In genomic region chr11:32347607-32348432, GRCm38 (mm10) we compare ENCODE assay signal across 8 mouse cellular contexts. TPM values are rescaled to one million over a fixed set of nuclear protein-coding genes. Genes with fewer than 3 reads are reported as not detected.
DNase-seq lines count a peak whose midpoint lies in the region; ATAC-seq lines count a peak whose summit lies in the region.

TSS of gene Sh3pxd2b (plus strand) at chr11:32347820.

- no peaks in the 10 kb centered on the region for H3K9me3 ChIP-seq in heart, embryonic 11.5 days (replicated peaks; ENCODE audit: control insufficient read depth, low read length)
- H3K9me3 ChIP-seq in kidney, embryonic 16.5 days (ENCODE audit: low read length) = no peaks in the 10 kb centered on the region
- no peaks in the 10 kb centered on the region for H3K9me3 ChIP-seq in liver, embryonic 16.5 days (replicated peaks; ENCODE audit: control insufficient read depth, low read length)
- H3K9me3 ChIP-seq in neural tube, embryonic 14.5 days (ENCODE audit: control insufficient read depth, low read length) = no peaks in the 10 kb centered on the region

- WGBS in heart, embryonic 11.5 days (ENCODE audit: insufficient replicate concordance) = 1% methylated on average over 43 of the region's 86 CpGs
- WGBS in kidney, embryonic 16.5 days = 0% methylated on average over 69 of the region's 86 CpGs
- WGBS in liver, embryonic 16.5 days (ENCODE audit: insufficient replicate concordance) = 3% methylated on average over 54 of the region's 86 CpGs
- under 1% methylated on average over 61 of the region's 86 CpGs for WGBS in neural tube, embryonic 14.5 days

- H3K9ac ChIP-seq in heart, embryonic 11.5 days (ENCODE audit: low read depth, low read length) = peak within 1 kb of the TSS; percentile 95
- H3K9ac ChIP-seq in kidney, embryonic 16.5 days (replicated peaks; ENCODE audit: low read length) = peak within 1 kb of the TSS; percentile 82
- H3K9ac ChIP-seq in liver, embryonic 16.5 days (ENCODE audit: low read depth, low read length) = peak within 1 kb of the TSS; percentile 63
- H3K9ac ChIP-seq in neural tube, embryonic 14.5 days (replicated peaks; ENCODE audit: low read depth, low read length) = peak within 1 kb of the TSS; percentile 95

- H3K27ac ChIP-seq in heart, embryonic 11.5 days (ENCODE audit: low read depth, low read length) = peak within 1 kb of the TSS; percentile 77
- H3K27ac ChIP-seq in kidney, embryonic 16.5 days (ENCODE audit: low read length) = peak within 1 kb of the TSS; percentile 81
- no peak within 1 kb of the TSS for H3K27ac ChIP-seq in liver, embryonic 16.5 days (ENCODE audit: low read length)
- H3K27ac ChIP-seq in neural tube, embryonic 14.5 days (ENCODE audit: low read depth, low read length) = peak within 1 kb of the TSS; percentile 73

- peaks cover 5% of the 10 kb centered on the region; the same call in 1 of the 2 replicates for H3K27me3 ChIP-seq in heart, embryonic 11.5 days (ENCODE audit: control insufficient read depth, insufficient read depth, low read length)
- H3K27me3 ChIP-seq in kidney, embryonic 16.5 days (ENCODE audit: insufficient read depth, low read length) = no peaks in the 10 kb centered on the region; the same call in 1 of the 2 replicates
- H3K27me3 ChIP-seq in liver, embryonic 16.5 days (ENCODE audit: control insufficient read depth, insufficient read depth, low read depth, low read length) = peaks cover 28% of the 10 kb centered on the region
- no peaks in the 10 kb centered on the region for H3K27me3 ChIP-seq in neural tube, embryonic 14.5 days (ENCODE audit: control insufficient read depth, insufficient read depth, low read length)

- peaks cover 18% of the 10 kb centered on the region for H3K4me1 ChIP-seq in heart, embryonic 11.5 days (ENCODE audit: control insufficient read depth, insufficient read depth, low read length)
- peaks cover 33% of the 10 kb centered on the region for H3K4me1 ChIP-seq in kidney, embryonic 16.5 days (ENCODE audit: insufficient read depth, low read length)
- peaks cover 9% of the 10 kb centered on the region; the same call in 1 of the 2 replicates for H3K4me1 ChIP-seq in liver, embryonic 16.5 days (ENCODE audit: control insufficient read depth, low read depth, low read length)
- peaks cover 22% of the 10 kb centered on the region for H3K4me1 ChIP-seq in neural tube, embryonic 14.5 days (ENCODE audit: control insufficient read depth, insufficient read depth, low read length)

- no peaks in the 10 kb centered on the region for H3K36me3 ChIP-seq in heart, embryonic 11.5 days (ENCODE audit: control insufficient read depth, insufficient read depth, low read length)
- H3K36me3 ChIP-seq in kidney, embryonic 16.5 days (ENCODE audit: insufficient read depth, low read length) = peaks cover 13% of the 10 kb centered on the region
- H3K36me3 ChIP-seq in liver, embryonic 16.5 days (ENCODE audit: control insufficient read depth, insufficient read depth) = no peaks in the 10 kb centered on the region
- H3K36me3 ChIP-seq in neural tube, embryonic 14.5 days (ENCODE audit: control insufficient read depth, insufficient read depth, low read length) = no peaks in the 10 kb centered on the region

- ATAC-seq in heart, embryonic 11.5 days (replicated peaks; ENCODE audit: insufficient number of reproducible peaks, low FRiP score, low TSS enrichment) = peak; percentile 64
- ATAC-seq in kidney, embryonic 16.5 days (ENCODE audit: low FRiP score, low TSS enrichment) = peak; percentile 87
- ATAC-seq in liver, embryonic 16.5 days (ENCODE audit: low read depth) = peak; percentile 68
- ATAC-seq in neural tube, embryonic 14.5 days (ENCODE audit: low read depth) = peak; percentile 79

- peak; percentile 18 for DNase-seq in CD4-positive helper T cell, adult 2 months (ENCODE audit: low read depth, low spot score)
- peak; percentile 86 for DNase-seq in NIH3T3 (ENCODE audit: low read depth)
- peak; percentile 77 for DNase-seq in embryo, embryonic 10.5 days (ENCODE audit: low spot score)
- DNase-seq in frontal cortex, postnatal 36 days (ENCODE audit: low spot score in 2 of 2) = no peak

- H3K4me3 ChIP-seq in heart, embryonic 11.5 days (ENCODE audit: low read depth, low read length) = peak within 1 kb of the TSS; percentile 86
- peak within 1 kb of the TSS; percentile 67 for H3K4me3 ChIP-seq in kidney, embryonic 16.5 days (ENCODE audit: low read length)
- H3K4me3 ChIP-seq in liver, embryonic 16.5 days (ENCODE audit: low read depth, low read length) = peak within 1 kb of the TSS; percentile 61
- peak within 1 kb of the TSS; percentile 78 for H3K4me3 ChIP-seq in neural tube, embryonic 14.5 days (ENCODE audit: low read depth, low read length)

- H3K4me2 ChIP-seq in heart, embryonic 11.5 days = peak within 1 kb of the TSS; percentile 88
- H3K4me2 ChIP-seq in kidney, embryonic 16.5 days (replicated peaks; ENCODE audit: low read depth, low read length) = peak within 1 kb of the TSS; percentile 85
- peak within 1 kb of the TSS; percentile 54 for H3K4me2 ChIP-seq in liver, embryonic 16.5 days (ENCODE audit: low read depth, low read length)
- peak within 1 kb of the TSS; percentile 93 for H3K4me2 ChIP-seq in neural tube, embryonic 14.5 days (ENCODE audit: low read depth, low read length)

RNA-seq across cellular contexts. Expression of gene Sh3pxd2b, which starts in this region (rescaled TPM):
- 14.8 and 15.3 TPM in 2 replicates for polyA plus RNA-seq in heart, embryonic 11.5 days (2014; fragmentation: Nextera tagmentation; extraction: Ambion mirVana)
- 17.7 and 20.8 TPM in 2 replicates for polyA plus RNA-seq in kidney, embryonic 16.5 days (2015; fragmentation: Nextera tagmentation; extraction: Ambion mirVana)
- polyA plus RNA-seq in liver, embryonic 16.5 days (2015; fragmentation: Nextera tagmentation; extraction: Ambion mirVana) = 0.82 and 1.3 TPM in 2 replicates
- polyA plus RNA-seq in neural tube, embryonic 14.5 days (2014; fragmentation: Nextera tagmentation; extraction: Ambion mirVana) = 21.3 and 23.1 TPM in 2 replicates

Comparison
In these comparisons a context has a peak if more than half of its experiments do, and no peak if none do; other contexts are left out.
1. DNase-seq: peak in CD4-positive helper T cell, adult 2 months (single experiment), NIH3T3 (single experiment) and embryo, embryonic 10.5 days (single experiment); none in frontal cortex, postnatal 36 days (0 of 2).
2. Peak in every context shown above with its lines, with median percentiles within 50 percentile points of each other: ATAC-seq, H3K4me2 ChIP-seq, H3K4me3 ChIP-seq and H3K9ac ChIP-seq.